ENCODE assay signal across 19 mouse cellular contexts in genomic region chr9:43838561-43838960, GRCm38 (mm10).
DNase-seq lines count a peak whose midpoint lies in the region; ATAC-seq and TF ChIP-seq lines count a peak whose summit lies in the region.
"Had no signal": no experiment of that assay in that cellular context is flagged by ENCODE, and none has a peak within 500 bp of the region (broad histone marks: within the 10 kb centered on the region; RNA-seq: fewer than 3 reads in every experiment).

No protein-coding gene starts in this region.

- H3K9me3 ChIP-seq in forebrain, embryonic 10.5 days = no peaks in the 10 kb centered on the region
- no peaks in the 10 kb centered on the region for H3K9me3 ChIP-seq in forebrain, embryonic 12.5 days
- no peaks in the 10 kb centered on the region for H3K9me3 ChIP-seq in hindbrain, embryonic 10.5 days
- 0 out of 2 replicates have a peak, but pooled peaks cover 3% of the 10 kb centered on the region for H3K9me3 ChIP-seq in hindbrain, embryonic 14.5 days (ENCODE audit: control insufficient read depth, low read length)
- H3K9me3 ChIP-seq in limb, embryonic 10.5 days (replicated peaks) = no peaks in the 10 kb centered on the region
- H3K9me3 ChIP-seq in stomach, postnatal 0 days (ENCODE audit: control insufficient read depth, low read length) = no peaks in the 10 kb centered on the region
- H3K9me3 ChIP-seq: kidney, embryonic 15.5 days had no signal

- TF ChIP-seq CTCF in stomach, postnatal 0 days (IDR thresholded peaks at IDR 0.05; ENCODE audit: low read depth) = no peak

- no peak for TF ChIP-seq EP300 in stomach, postnatal 0 days (optimal IDR thresholded peaks at IDR 0.05)

- H3K36me3 ChIP-seq in forebrain, embryonic 10.5 days (replicated peaks) = no peaks in the 10 kb centered on the region
- H3K36me3 ChIP-seq in forebrain, embryonic 12.5 days (replicated peaks) = no peaks in the 10 kb centered on the region
- no peaks in the 10 kb centered on the region for H3K36me3 ChIP-seq in hindbrain, embryonic 10.5 days
- no peaks in the 10 kb centered on the region for H3K36me3 ChIP-seq in hindbrain, embryonic 14.5 days (replicated peaks; ENCODE audit: control insufficient read depth, insufficient read depth)
- H3K36me3 ChIP-seq in limb, embryonic 10.5 days = no peaks in the 10 kb centered on the region
- H3K36me3 ChIP-seq in stomach, postnatal 0 days (ENCODE audit: control insufficient read depth, insufficient read depth, low read length) = no peaks in the 10 kb centered on the region
- H3K36me3 ChIP-seq: G1E; heart, embryonic 12.5 days; kidney, embryonic 15.5 days had no signal

- no peak for ATAC-seq in forebrain, embryonic 12.5 days (ENCODE audit: low FRiP score)
- no peak for ATAC-seq in hindbrain, embryonic 14.5 days (ENCODE audit: low FRiP score)
- no peak for ATAC-seq in stomach, postnatal 0 days (ENCODE audit: low FRiP score, low TSS enrichment)
- ATAC-seq: hindbrain, postnatal 0 days; intestine, postnatal 0 days had no signal

- WGBS in forebrain, embryonic 10.5 days = 63% methylated on average over 2 of the region's 2 CpGs
- WGBS in forebrain, embryonic 12.5 days = 75% methylated on average over 2 of the region's 2 CpGs
- 69% methylated on average over 2 of the region's 2 CpGs for WGBS in hindbrain, embryonic 10.5 days
- WGBS in hindbrain, embryonic 14.5 days = 90% methylated on average over 2 of the region's 2 CpGs
- WGBS in limb, embryonic 10.5 days = 43% methylated on average over 2 of the region's 2 CpGs
- 46% methylated on average over 2 of the region's 2 CpGs for WGBS in stomach, postnatal 0 days

- DNase-seq in forebrain, embryonic 10.5 days (ENCODE audit: extremely low spot score, low spot score) = no peak
- DNase-seq in hindbrain, embryonic 10.5 days (ENCODE audit: low spot score) = peak; percentile 34
- no peak for DNase-seq in hindbrain, embryonic 14.5 days (ENCODE audit: low spot score)
- DNase-seq in limb, embryonic 10.5 days (ENCODE audit: low spot score) = peak; percentile 50
- no peak for DNase-seq in stomach, postnatal 0 days (ENCODE audit: low spot score)
- no peak for DNase-seq in ovary, adult 18-20 months (ENCODE audit: low spot score)
- DNase-seq: adrenal gland, postnatal 14 days; cerebellum, postnatal 10 days; heart, postnatal 4 days; lung, adult 18-20 months; lung, postnatal 36 days; right cerebral cortex, postnatal 25 days; thymus, postnatal 25 days had no signal

- peaks cover 28% of the 10 kb centered on the region for H3K27me3 ChIP-seq in forebrain, embryonic 10.5 days (ENCODE audit: poor library complexity, severe bottlenecking)
- peaks cover 7% of the 10 kb centered on the region for H3K27me3 ChIP-seq in forebrain, embryonic 12.5 days
- peaks cover 31% of the 10 kb centered on the region for H3K27me3 ChIP-seq in hindbrain, embryonic 10.5 days (ENCODE audit: insufficient read depth, poor library complexity, severe bottlenecking)
- no peaks in the 10 kb centered on the region for H3K27me3 ChIP-seq in hindbrain, embryonic 14.5 days (ENCODE audit: control insufficient read depth, insufficient read depth, low read length)
- H3K27me3 ChIP-seq in limb, embryonic 10.5 days (ENCODE audit: low read depth, poor library complexity, severe bottlenecking) = peaks cover 22% of the 10 kb centered on the region; the same call in 1 of the 2 replicates
- no peaks in the 10 kb centered on the region for H3K27me3 ChIP-seq in stomach, postnatal 0 days (ENCODE audit: control insufficient read depth, insufficient read depth, low read length)

- H3K27ac ChIP-seq in forebrain, embryonic 10.5 days = 0 out of 2 replicates have a peak overlapping the region, but pooled peaks have one; percentile 31
- no peak overlapping the region for H3K27ac ChIP-seq in forebrain, embryonic 12.5 days
- no peak overlapping the region for H3K27ac ChIP-seq in hindbrain, embryonic 10.5 days
- H3K27ac ChIP-seq in hindbrain, embryonic 14.5 days = no peak overlapping the region
- no peak overlapping the region for H3K27ac ChIP-seq in limb, embryonic 10.5 days
- no peak overlapping the region for H3K27ac ChIP-seq in stomach, postnatal 0 days (replicated peaks)
- H3K27ac ChIP-seq: hindbrain, postnatal 0 days; kidney, embryonic 15.5 days had no signal

- no peak overlapping the region for H3K4me3 ChIP-seq in forebrain, embryonic 10.5 days
- H3K4me3 ChIP-seq in forebrain, embryonic 12.5 days (replicated peaks) = no peak overlapping the region
- H3K4me3 ChIP-seq in hindbrain, embryonic 10.5 days = no peak overlapping the region
- no peak overlapping the region for H3K4me3 ChIP-seq in hindbrain, embryonic 14.5 days (replicated peaks; ENCODE audit: low read length)
- no peak overlapping the region for H3K4me3 ChIP-seq in limb, embryonic 10.5 days
- no peak overlapping the region for H3K4me3 ChIP-seq in stomach, postnatal 0 days (ENCODE audit: low read depth, low read length)
- H3K4me3 ChIP-seq: heart, embryonic 12.5 days; kidney, embryonic 15.5 days had no signal

- H3K9ac ChIP-seq in forebrain, embryonic 12.5 days = no peak overlapping the region
- no peak overlapping the region for H3K9ac ChIP-seq in hindbrain, embryonic 14.5 days
- H3K9ac ChIP-seq in stomach, postnatal 0 days (ENCODE audit: low read length) = no peak overlapping the region
- H3K9ac ChIP-seq: heart, embryonic 12.5 days; kidney, embryonic 15.5 days had no signal

- no peak overlapping the region for H3K4me2 ChIP-seq in forebrain, embryonic 12.5 days
- no peak overlapping the region for H3K4me2 ChIP-seq in hindbrain, embryonic 14.5 days (replicated peaks)
- H3K4me2 ChIP-seq in stomach, postnatal 0 days (replicated peaks; ENCODE audit: low read depth) = no peak overlapping the region
- H3K4me2 ChIP-seq: heart, embryonic 12.5 days; kidney, embryonic 15.5 days had no signal

- H3K4me1 ChIP-seq in forebrain, embryonic 10.5 days = peaks cover 35% of the 10 kb centered on the region
- peaks cover 15% of the 10 kb centered on the region for H3K4me1 ChIP-seq in forebrain, embryonic 12.5 days
- peaks cover 44% of the 10 kb centered on the region for H3K4me1 ChIP-seq in hindbrain, embryonic 10.5 days (replicated peaks)
- H3K4me1 ChIP-seq in hindbrain, embryonic 14.5 days (replicated peaks; ENCODE audit: control insufficient read depth, insufficient read depth, low read length) = peaks cover 8% of the 10 kb centered on the region; the same call in 1 of the 2 replicates
- peaks cover 24% of the 10 kb centered on the region for H3K4me1 ChIP-seq in limb, embryonic 10.5 days
- no peaks in the 10 kb centered on the region for H3K4me1 ChIP-seq in stomach, postnatal 0 days (replicated peaks; ENCODE audit: control insufficient read depth, insufficient read depth)

Comparison
In these comparisons a context has a peak if more than half of its experiments do, and no peak if none do; other contexts are left out.
1. DNase-seq: peak in hindbrain, embryonic 10.5 days (single experiment) and limb, embryonic 10.5 days (single experiment); none in forebrain, embryonic 10.5 days (single experiment), hindbrain, embryonic 14.5 days (single experiment), stomach, postnatal 0 days (single experiment) and ovary, adult 18-20 months (single experiment).